Mouse (Mus musculus): ENCODE data around the gene Fah.

Fah gene

GRCm38 (mm10) chr7:84594087-84594916, 12.2 kb downstream of the Fah start:
- WGBS = 32% methylated on average over 8 of the region's 8 CpGs

GRCm38 (mm10) chr7:84591347-84591746, 15.2 kb downstream of the Fah start:
- WGBS = 85% methylated on average over 3 of the region's 3 CpGs

- WGBS = 86% methylated on average over 2 of the region's 2 CpGs
Observed at GRCm38 (mm10) chr7:84590622-84591021, 15.9 kb downstream of the Fah start.

- WGBS = 75% methylated on average over 5 of the region's 5 CpGs
Observed at GRCm38 (mm10) chr7:84587101-84587783, 19.3 kb downstream of the Fah start.

GRCm38 (mm10) chr7:84586360-84587100, 20.0 kb downstream of the Fah start:
- WGBS = 49% methylated on average over 3 of the region's 3 CpGs

GRCm38 (mm10) chr7:84585086-84585485, 21.4 kb downstream of the Fah start:
- 91% methylated on average over 4 of the region's 4 CpGs for WGBS

GRCm38 (mm10) chr7:84579769-84580168, 26.8 kb downstream of the Fah start:
- WGBS = 50% methylated on average over 1 of the region's 1 CpGs

- WGBS = 67% methylated on average over 1 of the region's 1 CpGs
Observed at GRCm38 (mm10) chr7:84578841-84579240, 27.7 kb downstream of the Fah start.

- WGBS = 69% methylated on average over 2 of the region's 2 CpGs
Observed at GRCm38 (mm10) chr7:84577034-84577433, 29.5 kb downstream of the Fah start.

GRCm38 (mm10) chr7:84566200-84566599, 40.3 kb downstream of the Fah start:
- 88% methylated on average over 6 of the region's 6 CpGs for WGBS

GRCm38 (mm10) chr7:84564236-84564635, 42.3 kb downstream of the Fah start:
- WGBS = 85% methylated on average over 3 of the region's 3 CpGs

- WGBS = 100% methylated on average over 1 of the region's 1 CpGs
Observed at GRCm38 (mm10) chr7:84560500-84560899, 46.0 kb downstream of the Fah start.

GRCm38 (mm10) chr7:84557332-84557731, 49.2 kb downstream of the Fah start:
- WGBS = 78% methylated on average over 3 of the region's 3 CpGs

GRCm38 (mm10) chr7:84555294-84555693, 51.2 kb downstream of the Fah start:
- 72% methylated on average over 3 of the region's 3 CpGs for WGBS

- WGBS = 69% methylated on average over 2 of the region's 2 CpGs
Observed at GRCm38 (mm10) chr7:84551472-84551871, 55.0 kb downstream of the Fah start.

GRCm38 (mm10) chr7:84546667-84547066, 59.9 kb downstream of the Fah start:
- WGBS = 70% methylated on average over 4 of the region's 4 CpGs

- 82% methylated on average over 4 of the region's 4 CpGs for WGBS
Observed at GRCm38 (mm10) chr7:84544946-84545345, 61.6 kb downstream of the Fah start.
